Mouse (Mus musculus) myocyte (in vitro differentiated cells): Measurements from ENCODE around the gene Ugt1a8. TPM values are rescaled to one million over a fixed set of nuclear protein-coding genes. Genes with fewer than 3 reads are reported as not detected.

Source experiments
- H3K27me3 ChIP-seq: one replicate; pipeline ENCODE4 v1.6.1; 2011; ENCODE audit not compliant: control insufficient read depth, insufficient read depth, insufficient read length
- H3K36me3 ChIP-seq: one replicate; pipeline ENCODE4 v1.6.1; 2011; ENCODE audit not compliant: control insufficient read depth, insufficient read depth
- H3K4me2 ChIP-seq: one replicate; pipeline ENCODE4 v1.6.1; 2011; ENCODE audit warnings: low read depth, control low read depth
- H3K4me3 ChIP-seq: one replicate; pipeline ENCODE4 v1.5.1; 2011; ENCODE audit warnings: mild to moderate bottlenecking, control low read depth, moderate library complexity
- H3K79me2 ChIP-seq: one replicate; pipeline ENCODE4 v1.6.1; 2011; ENCODE audit not compliant: control insufficient read depth, insufficient read depth
- H3ac ChIP-seq: one replicate; pipeline ENCODE4 v1.6.1; 2011; ENCODE audit not compliant: control insufficient read depth, insufficient read length
- CEBPB ChIP-seq: IDR thresholded peaks from 2 replicates; pipeline ENCODE4 v1.6.1; 2011; ENCODE audit warnings: mild to moderate bottlenecking, moderate library complexity; ENCODE audit not compliant: poor library complexity, insufficient read depth, severe bottlenecking
- E2F4 ChIP-seq: IDR thresholded peaks from one replicate; pipeline ENCODE4 v1.6.1; 2011; ENCODE audit warnings: mild to moderate bottlenecking, control low read depth, moderate library complexity; ENCODE audit not compliant: insufficient read depth
- MAX ChIP-seq: IDR thresholded peaks from one replicate; pipeline ENCODE4 v1.6.1; 2011; ENCODE audit warnings: low read depth, mild to moderate bottlenecking, control low read depth
- MYOD1 ChIP-seq, 3 experiments: IDR thresholded peaks; one replicate each; pipeline ENCODE4 v1.6.1; 2011; ENCODE audit warnings: control low read depth in 2 of 3, low read depth in 2 of 3, mild to moderate bottlenecking in 2 of 3, moderate library complexity in 1 of 3; ENCODE audit not compliant: insufficient read length in 2 of 3, control insufficient read depth in 1 of 3
- MYOG ChIP-seq, 3 experiments: IDR thresholded peaks; one replicate each; pipeline ENCODE4 v1.6.1; 2011; ENCODE audit warnings: control low read depth in 2 of 3, low read depth in 2 of 3, mild to moderate bottlenecking in 2 of 3; ENCODE audit not compliant: insufficient read length in 2 of 3, control insufficient read depth in 1 of 3, insufficient read depth in 1 of 3
- POLR2A ChIP-seq: IDR thresholded peaks from one replicate; pipeline ENCODE4 v1.6.1; 2011; ENCODE audit warnings: low read depth, mild to moderate bottlenecking, control low read depth, moderate library complexity; ENCODE audit not compliant: insufficient read length
- POLR2AphosphoS2 ChIP-seq: IDR thresholded peaks from one replicate; pipeline ENCODE4 v1.6.1; 2011; ENCODE audit warnings: low read depth, control low read depth; ENCODE audit not compliant: insufficient read length
- REST ChIP-seq: IDR thresholded peaks from one replicate; pipeline ENCODE4 v1.6.1; 2011; ENCODE audit warnings: mild to moderate bottlenecking, control low read depth, moderate library complexity; ENCODE audit not compliant: insufficient read depth, insufficient read length
- SRF ChIP-seq: IDR thresholded peaks from one replicate; pipeline ENCODE4 v1.6.1; 2011; ENCODE audit warnings: low read depth; ENCODE audit not compliant: control insufficient read depth, insufficient read length
- TCF12 ChIP-seq: IDR thresholded peaks from one replicate; pipeline ENCODE4 v1.6.1; 2011; ENCODE audit warnings: mild to moderate bottlenecking, control low read depth; ENCODE audit not compliant: poor library complexity, insufficient read depth, severe bottlenecking
- TCF3 ChIP-seq: IDR thresholded peaks from one replicate; pipeline ENCODE4 v1.6.1; 2011; ENCODE audit warnings: low read depth, control low read depth; ENCODE audit not compliant: insufficient read length
- USF1 ChIP-seq: IDR thresholded peaks from one replicate; pipeline ENCODE4 v1.6.1; 2011; ENCODE audit warnings: low read depth, mild to moderate bottlenecking, control low read depth, moderate library complexity
- polyA plus RNA-seq: library from polyadenylated mRNA; unstranded; fragments of >200 nt; fragmentation: generic; extraction: Trizol; gene quantifications from one replicate; pipeline ENCODE4 v1.2.1, GENCODE M21; 2012; ENCODE audit warnings: missing spikeins

Gene Ugt1a8
- polyA plus RNA-seq, 1 experiment = not detected

GRCm38 (mm10) chr1:88199996-88200395, 112.4 kb downstream of the Ugt1a8 start:
- no peaks in the 10 kb centered on the region for H3K79me2 ChIP-seq

GRCm38 (mm10) chr1:88200456-88200855, 112.8 kb downstream of the Ugt1a8 start, which contains the start of gene Ugt1a2:
Gene Ugt1a2, plus strand, starts transcription at chr1:88200601.
- Histone ChIP-seq H3K4me2 (no peak within 1 kb of the TSS), H3K79me2 (no peaks in the 10 kb centered on the region), H3K4me3 (no peak within 1 kb of the TSS), H3K36me3 (no peaks in the 10 kb centered on the region), H3K27me3 (peaks cover 22% of the 10 kb centered on the region), H3ac (no peak within 1 kb of the TSS)
- TF ChIP-seq POLR2AphosphoS2 (no peak), REST (no peak), CEBPB (no peak), E2F4 (no peak), USF1 (no peak), TCF3 (no peak), TCF12 (no peak), MYOD1 (IDR thresholded peaks at IDR 0.05; ENCODE audit: control insufficient read depth in 1 of 3, insufficient read length in 2 of 3, low read depth in 2 of 3) (no peak), SRF (no peak), POLR2A (no peak)

More at GRCm38 (mm10) chr1:88199996-88200395, 112.4 kb downstream of the Ugt1a8 start:
- Histone ChIP-seq H3K36me3 (no peaks in the 10 kb centered on the region), H3K27me3 (peaks cover 18% of the 10 kb centered on the region), H3ac (no peak overlapping the region), H3K4me3 (no peak overlapping the region), H3K4me2 (no peak overlapping the region)
- TF ChIP-seq POLR2AphosphoS2 (no peak), SRF (no peak), TCF3 (no peak), POLR2A (no peak)

GRCm38 (mm10) chr1:88205294-88205922, 117.8 kb downstream of the Ugt1a8 start, which contains the start of gene Dnajb3:
Gene Dnajb3, minus strand, starts transcription at chr1:88205782.
- Histone ChIP-seq H3K27me3 (peaks cover 11% of the 10 kb centered on the region), H3ac (no peak within 1 kb of the TSS), H3K36me3 (no peaks in the 10 kb centered on the region), H3K4me3 (no peak within 1 kb of the TSS), H3K79me2 (no peaks in the 10 kb centered on the region), H3K4me2 (no peak within 1 kb of the TSS)
- no peak for TF ChIP-seq SRF
- TF ChIP-seq POLR2AphosphoS2 = no peak
- TF ChIP-seq MYOG (IDR thresholded peaks at IDR 0.05; ENCODE audit: control insufficient read depth in 1 of 3, insufficient read depth in 1 of 3, insufficient read length in 2 of 3, low read depth in 2 of 3) = no peak
- no peak for TF ChIP-seq CEBPB
- TF ChIP-seq E2F4 = no peak
- no peak for TF ChIP-seq REST
- TF ChIP-seq TCF12 = no peak

GRCm38 (mm10) chr1:88206843-88207479, 119.3 kb downstream of the Ugt1a8 start:
- Histone ChIP-seq H3K4me3 (no peak overlapping the region), H3K79me2 (no peaks in the 10 kb centered on the region), H3K36me3 (no peaks in the 10 kb centered on the region), H3K27me3 (peaks cover 7% of the 10 kb centered on the region), H3K4me2 (no peak overlapping the region), H3ac (no peak overlapping the region)
- TF ChIP-seq CEBPB = no peak
- TF ChIP-seq TCF3 = no peak
- TF ChIP-seq REST = no peak
- TF ChIP-seq TCF12 = no peak
- no peak for TF ChIP-seq USF1
- no peak for TF ChIP-seq POLR2AphosphoS2
- TF ChIP-seq POLR2A = no peak
- no peak for TF ChIP-seq MYOD1 (IDR thresholded peaks at IDR 0.05; ENCODE audit: control insufficient read depth in 1 of 3, insufficient read length in 2 of 3, low read depth in 2 of 3)
- TF ChIP-seq MAX = no peak
- TF ChIP-seq MYOG (IDR thresholded peaks at IDR 0.05; ENCODE audit: control insufficient read depth in 1 of 3, insufficient read depth in 1 of 3, insufficient read length in 2 of 3, low read depth in 2 of 3) = no peak
- TF ChIP-seq SRF = no peak
- TF ChIP-seq E2F4 = no peak

GRCm38 (mm10) chr1:88211812-88212211, 124.2 kb downstream of the Ugt1a8 start, which contains the start of gene Ugt1a1:
Gene Ugt1a1, plus strand, starts transcription at chr1:88211959.
- no peaks in the 10 kb centered on the region for H3K36me3 ChIP-seq
- TF ChIP-seq POLR2AphosphoS2 (no peak), MYOG (IDR thresholded peaks at IDR 0.05; ENCODE audit: control insufficient read depth in 1 of 3, insufficient read depth in 1 of 3, insufficient read length in 2 of 3, low read depth in 2 of 3) (no peak), MAX (no peak), POLR2A (no peak), MYOD1 (IDR thresholded peaks at IDR 0.05; ENCODE audit: control insufficient read depth in 1 of 3, insufficient read length in 2 of 3, low read depth in 2 of 3) (no peak), TCF3 (no peak), TCF12 (no peak), E2F4 (no peak), CEBPB (no peak), SRF (no peak), REST (no peak), USF1 (no peak)
- H3ac ChIP-seq = no peak within 1 kb of the TSS
- no peak within 1 kb of the TSS for H3K4me2 ChIP-seq
- no peaks in the 10 kb centered on the region for H3K27me3 ChIP-seq
- no peak within 1 kb of the TSS for H3K4me3 ChIP-seq
- H3K79me2 ChIP-seq = no peaks in the 10 kb centered on the region
